Mouse (Mus musculus): ENCODE measurements around the gene Tenm4.

DNA sequence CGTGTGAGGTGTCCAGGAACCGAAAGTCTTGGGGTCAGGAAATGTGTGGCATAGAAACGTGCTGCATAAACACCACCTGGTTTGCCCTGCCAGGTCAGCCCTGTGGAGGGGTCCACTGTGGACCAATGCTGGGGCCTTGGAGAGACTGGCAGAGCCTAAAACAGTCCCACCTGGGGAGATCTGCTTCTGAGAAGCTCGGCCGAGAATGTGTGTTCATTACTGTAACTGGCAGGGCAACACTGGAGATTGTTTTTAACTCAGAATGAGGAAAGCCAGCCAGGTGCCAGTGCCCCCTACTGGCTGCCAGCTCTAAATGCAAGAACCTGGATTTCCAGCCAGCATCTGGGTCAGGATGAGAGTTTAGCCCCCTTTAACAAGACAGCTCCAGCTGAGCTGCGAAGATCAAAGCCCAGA lies 383.2 kb downstream of the Tenm4 start:
- TF ChIP-seq POLR2A (IDR thresholded peaks at IDR 0.05; ENCODE audit: borderline replicate concordance, insufficient read depth, low read length) (no peak), CTCF (IDR thresholded peaks at IDR 0.05; ENCODE audit: borderline replicate concordance, insufficient read depth, low read depth, low read length) (peak; percentile 70)
